ENCODE assay signal across 21 mouse cellular contexts in the genomic region with DNA sequence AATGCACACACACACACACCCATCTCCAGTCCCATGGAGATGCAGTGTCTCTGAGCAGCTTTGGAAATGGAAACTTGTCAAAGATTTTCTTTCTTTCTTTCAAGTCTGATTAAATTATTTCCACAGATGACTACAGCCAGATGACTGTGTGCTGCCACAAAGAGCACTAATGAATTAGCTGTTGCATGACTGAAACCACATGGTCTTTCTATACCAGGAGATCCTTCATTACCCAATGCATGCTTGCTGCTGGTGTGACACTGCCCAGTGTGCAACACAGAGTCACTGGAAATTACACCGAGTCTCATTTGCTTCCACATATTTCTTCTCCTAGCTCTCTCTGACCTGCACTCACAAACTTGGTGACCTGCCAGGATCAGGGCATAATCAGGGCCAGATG.
DNase-seq lines count a peak whose midpoint lies in the region; ATAC-seq and TF ChIP-seq lines count a peak whose summit lies in the region.
"Had no signal": no experiment of that assay in that cellular context is flagged by ENCODE, and none has a peak within 500 bp of the region (broad histone marks: within the 10 kb centered on the region; RNA-seq: fewer than 3 reads in every experiment).

No protein-coding gene starts in this region.

- TF ChIP-seq CTCF in lung, embryonic 14.5 days (IDR thresholded peaks at IDR 0.05; ENCODE audit: low read depth) = no peak
- TF ChIP-seq CTCF in lung, adult 2 months (IDR thresholded peaks at IDR 0.05; ENCODE audit: insufficient read depth, low read length) = no peak
- TF ChIP-seq CTCF in left cerebral cortex, adult 2 months (IDR thresholded peaks at IDR 0.05) = no peak
- TF ChIP-seq CTCF in kidney, adult 2 months (conservative IDR thresholded peaks at IDR 0.05; ENCODE audit: insufficient read depth, insufficient read length, low read depth, low read length) = no peak

- no peaks in the 10 kb centered on the region for H3K27me3 ChIP-seq in lung, embryonic 14.5 days (ENCODE audit: insufficient read depth, low read length)
- no peaks in the 10 kb centered on the region for H3K27me3 ChIP-seq in embryonic facial prominence, embryonic 11.5 days (ENCODE audit: control insufficient read depth, insufficient read depth, low read length)
- no peaks in the 10 kb centered on the region for H3K27me3 ChIP-seq in limb, embryonic 14.5 days (ENCODE audit: control insufficient read depth, insufficient read depth, low read length)
- H3K27me3 ChIP-seq in kidney, adult 2 months (replicated peaks; ENCODE audit: control insufficient read depth, insufficient read depth, low read length) = no peaks in the 10 kb centered on the region; the same call in 1 of the 2 replicates
- H3K27me3 ChIP-seq: heart, embryonic 15.5 days; hindbrain, embryonic 12.5 days had no signal

- H3K9ac ChIP-seq in lung, embryonic 14.5 days = no peak overlapping the region
- no peak overlapping the region for H3K9ac ChIP-seq in embryonic facial prominence, embryonic 11.5 days (replicated peaks; ENCODE audit: low read length)
- H3K9ac ChIP-seq in limb, embryonic 14.5 days (ENCODE audit: low read depth, low read length, severe bottlenecking) = no peak overlapping the region
- H3K9ac ChIP-seq: heart, embryonic 15.5 days; hindbrain, embryonic 12.5 days had no signal

- peak; percentile 82 for DNase-seq in lung, embryonic 14.5 days
- DNase-seq in lung, adult 2 months = no peak
- peak; percentile 32 for DNase-seq in embryonic facial prominence, embryonic 11.5 days (ENCODE audit: low spot score)
- no peak for DNase-seq in limb, embryonic 14.5 days (ENCODE audit: low spot score)
- DNase-seq in retina, postnatal 1 day = peak; percentile 46
- DNase-seq in left cerebral cortex, adult 2 months (ENCODE audit: extremely low spot score in 1 of 2, low spot score in 2 of 2) = no peak
- DNase-seq in kidney, adult 2 months = no peak
- DNase-seq: adrenal gland, adult 2 months; B cell, adult 2 months; cerebellum, adult 18-20 months; heart, adult 18-20 months; kidney, adult 18-20 months; kidney, postnatal 4 days; layer of hippocampus, postnatal 36 days; left cerebral cortex, postnatal 4 days; right cerebral cortex, postnatal 14 days had no signal

- no peaks in the 10 kb centered on the region for H3K36me3 ChIP-seq in lung, embryonic 14.5 days (ENCODE audit: insufficient read depth)
- no peaks in the 10 kb centered on the region for H3K36me3 ChIP-seq in embryonic facial prominence, embryonic 11.5 days (replicated peaks; ENCODE audit: control insufficient read depth, insufficient read depth, low read depth, low read length)
- no peaks in the 10 kb centered on the region for H3K36me3 ChIP-seq in limb, embryonic 14.5 days (ENCODE audit: control insufficient read depth, insufficient read depth, low read length)
- no peaks in the 10 kb centered on the region for H3K36me3 ChIP-seq in kidney, adult 2 months (ENCODE audit: control insufficient read depth, insufficient read depth, low read length)
- H3K36me3 ChIP-seq: forebrain, embryonic 10.5 days; heart, embryonic 15.5 days; hindbrain, embryonic 12.5 days had no signal

- WGBS in lung, embryonic 14.5 days = 42% methylated on average over 1 of the region's 1 CpGs
- 51% methylated on average over 1 of the region's 1 CpGs for WGBS in lung, adult 2 months
- 34% methylated on average over 1 of the region's 1 CpGs for WGBS in embryonic facial prominence, embryonic 11.5 days
- WGBS in limb, embryonic 14.5 days = 13% methylated on average over 1 of the region's 1 CpGs
- 38% methylated on average over 1 of the region's 1 CpGs for WGBS in kidney, adult 2 months

- H3K4me3 ChIP-seq in lung, embryonic 14.5 days (ENCODE audit: low read depth, low read length) = no peak overlapping the region
- H3K4me3 ChIP-seq in lung, adult 2 months (replicated peaks; ENCODE audit: extremely low read depth, low read depth, low read length) = no peak overlapping the region
- no peak overlapping the region for H3K4me3 ChIP-seq in embryonic facial prominence, embryonic 11.5 days (ENCODE audit: low read depth, low read length)
- no peak overlapping the region for H3K4me3 ChIP-seq in limb, embryonic 14.5 days (replicated peaks; ENCODE audit: low read length)
- H3K4me3 ChIP-seq in left cerebral cortex, adult 2 months = no peak overlapping the region
- no peak overlapping the region for H3K4me3 ChIP-seq in kidney, adult 2 months (ENCODE audit: insufficient read depth, low read depth, low read length)
- H3K4me3 ChIP-seq: forebrain, embryonic 10.5 days; heart, embryonic 15.5 days; hindbrain, embryonic 12.5 days had no signal

- H3K4me2 ChIP-seq in lung, embryonic 14.5 days = no peak overlapping the region
- no peak overlapping the region for H3K4me2 ChIP-seq in embryonic facial prominence, embryonic 11.5 days (ENCODE audit: low read depth, low read length)
- H3K4me2 ChIP-seq in limb, embryonic 14.5 days (replicated peaks; ENCODE audit: low read depth, low read length, severe bottlenecking) = no peak overlapping the region
- H3K4me2 ChIP-seq: heart, embryonic 15.5 days; hindbrain, embryonic 12.5 days; midbrain, embryonic 11.5 days had no signal

- no peaks in the 10 kb centered on the region for H3K4me1 ChIP-seq in lung, embryonic 14.5 days (ENCODE audit: insufficient read depth)
- H3K4me1 ChIP-seq in lung, adult 2 months (ENCODE audit: control insufficient read depth, insufficient read depth, low read length) = no peaks in the 10 kb centered on the region
- H3K4me1 ChIP-seq in embryonic facial prominence, embryonic 11.5 days (ENCODE audit: control insufficient read depth, insufficient read depth, low read length) = no peaks in the 10 kb centered on the region
- peaks cover 8% of the 10 kb centered on the region; the same call in 1 of the 2 replicates for H3K4me1 ChIP-seq in limb, embryonic 14.5 days (ENCODE audit: control insufficient read depth, insufficient read depth, low read length)
- no peaks in the 10 kb centered on the region for H3K4me1 ChIP-seq in kidney, adult 2 months (ENCODE audit: control insufficient read depth, insufficient read depth, low read length)
- H3K4me1 ChIP-seq: heart, embryonic 15.5 days; hindbrain, embryonic 12.5 days had no signal

- H3K9me3 ChIP-seq in lung, embryonic 14.5 days (ENCODE audit: low read depth, low read length) = no peaks in the 10 kb centered on the region
- no peaks in the 10 kb centered on the region for H3K9me3 ChIP-seq in embryonic facial prominence, embryonic 11.5 days (replicated peaks; ENCODE audit: control insufficient read depth, low read length)
- H3K9me3 ChIP-seq in limb, embryonic 14.5 days (ENCODE audit: control insufficient read depth, low read length) = no peaks in the 10 kb centered on the region
- H3K9me3 ChIP-seq: forebrain, embryonic 10.5 days; heart, embryonic 15.5 days; hindbrain, embryonic 12.5 days had no signal

- H3K27ac ChIP-seq in lung, embryonic 14.5 days (ENCODE audit: low read depth) = no peak overlapping the region
- H3K27ac ChIP-seq in embryonic facial prominence, embryonic 11.5 days (replicated peaks; ENCODE audit: low read depth, low read length) = no peak overlapping the region
- H3K27ac ChIP-seq in limb, embryonic 14.5 days (replicated peaks; ENCODE audit: low read depth, low read length) = no peak overlapping the region
- H3K27ac ChIP-seq in left cerebral cortex, adult 2 months = no peak overlapping the region
- no peak overlapping the region for H3K27ac ChIP-seq in kidney, adult 2 months (ENCODE audit: insufficient read depth, low read depth, low read length)
- H3K27ac ChIP-seq: forebrain, embryonic 10.5 days; heart, embryonic 15.5 days; hindbrain, embryonic 12.5 days had no signal

- intact Hi-C loops in left cerebral cortex, adult 2 months (cut with DNase I) = no loop called here

- peak; percentile 91 for ATAC-seq in lung, embryonic 14.5 days (ENCODE audit: insufficient read depth)
- ATAC-seq in embryonic facial prominence, embryonic 11.5 days (replicated peaks; ENCODE audit: insufficient number of reproducible peaks, low FRiP score, low TSS enrichment, low read depth) = 0 out of 2 replicates have a peak, but pooled peaks have one; percentile 18
- ATAC-seq in limb, embryonic 14.5 days (ENCODE audit: low FRiP score, low read depth) = peak; percentile 37
- no peak for ATAC-seq in cerebellum, adult (ENCODE audit: insufficient number of reproducible peaks, low FRiP score, low TSS enrichment)

- TF ChIP-seq POLR2A in lung, adult 2 months (IDR thresholded peaks at IDR 0.05; ENCODE audit: borderline replicate concordance, extremely low read depth, low read depth, low read length) = no peak
- TF ChIP-seq POLR2A in limb, embryonic 14.5 days (IDR thresholded peaks at IDR 0.05; ENCODE audit: borderline replicate concordance, extremely low read depth, insufficient read depth, insufficient read length) = no peak
- TF ChIP-seq POLR2A in kidney, adult 2 months (IDR thresholded peaks at IDR 0.05; ENCODE audit: low read depth, low read length) = no peak

Comparison
In these comparisons a context has a peak if more than half of its experiments do, and no peak if none do; other contexts are left out.
1. DNase-seq: peak in lung, embryonic 14.5 days (single experiment), embryonic facial prominence, embryonic 11.5 days (single experiment) and retina, postnatal 1 day (single experiment); none in lung, adult 2 months (single experiment), limb, embryonic 14.5 days (single experiment), left cerebral cortex, adult 2 months (0 of 2) and kidney, adult 2 months (single experiment).